Mouse (Mus musculus) forebrain, embryonic 16.5 days (tissue): ENCODE measurements around the gene Galc. TPM values are rescaled to one million over a fixed set of nuclear protein-coding genes. Genes with fewer than 3 reads are reported as not detected.
"Not testable (repeated sequence)": the region's sequence is repeated elsewhere in the genome, so short reads cannot be mapped to it uniquely, and the experiment has no call there.

Source experiments
- ATAC-seq: fragments of 200-750 bp; cut with Nextera tagmentation; 2 replicates; pipeline ENCODE4 v1.8.0; 2017; ENCODE audit warnings: mild to moderate bottlenecking, moderate library complexity
- H3K27ac ChIP-seq: fragments of 300-500 bp; sonication (generic); 2 replicates; pipeline ENCODE4 v1.5.1; 2014; ENCODE audit warnings: low read length, control low read depth
- H3K27me3 ChIP-seq: fragments of 300-500 bp; sonication (generic); replicated peaks from 2 replicates; pipeline ENCODE4 v1.6.1; 2014; ENCODE audit warnings: low read length; ENCODE audit not compliant: control insufficient read depth, insufficient read depth
- H3K36me3 ChIP-seq: fragments of 300-500 bp; sonication (generic); 2 replicates; pipeline ENCODE4 v1.6.1; 2014; ENCODE audit not compliant: control insufficient read depth, insufficient read depth
- H3K4me1 ChIP-seq: fragments of 300-500 bp; sonication (generic); replicated peaks from 2 replicates; pipeline ENCODE4 v1.6.1; 2014; ENCODE audit warnings: low read length; ENCODE audit not compliant: control insufficient read depth, insufficient read depth
- H3K4me2 ChIP-seq: fragments of 300-500 bp; sonication (generic); 2 replicates; pipeline ENCODE4 v1.6.1; 2014; ENCODE audit warnings: mild to moderate bottlenecking, low read length, control low read depth
- H3K4me3 ChIP-seq: fragments of 300-500 bp; sonication (generic); replicated peaks from 2 replicates; pipeline ENCODE4 v1.5.1; 2014; ENCODE audit warnings: mild to moderate bottlenecking, low read length, control low read depth
- H3K9ac ChIP-seq: fragments of 300-500 bp; sonication (generic); replicated peaks from 2 replicates; pipeline ENCODE4 v1.6.1; 2014; ENCODE audit warnings: low read depth, low read length, control low read depth
- H3K9me3 ChIP-seq: fragments of 300-500 bp; sonication (generic); 2 replicates; pipeline ENCODE4 v1.6.1; 2016; ENCODE audit warnings: low read length; ENCODE audit not compliant: control insufficient read depth
- WGBS: fragments of 180-500 bp; shearing (Covaris S2); extraction: QIAGEN DNeasy Blood & Tissue Kit; methylation state at CpG from one replicate; pipeline ENCODE4 v1.1.7; 2014; 5-methylcytosine and 5-hydroxymethylcytosine counted together
- polyA plus RNA-seq: library from polyadenylated mRNA; unstranded; fragments of >200 nt; fragmentation: Nextera tagmentation; extraction: Ambion mirVana; gene quantifications from 2 replicates; pipeline ENCODE4 v1.2.1, GENCODE M21; 2015

Galc gene
- polyA plus RNA-seq, 1 experiment from 2014 or later: 10.3 TPM

- Histone ChIP-seq H3K36me3 (no peaks in the 10 kb centered on the region), H3K9ac (peak overlapping the region; percentile 34), H3K27me3 (no peaks in the 10 kb centered on the region), H3K9me3 (no peaks in the 10 kb centered on the region), H3K27ac (no peak overlapping the region), H3K4me1 (peaks cover 5% of the 10 kb centered on the region), H3K4me3 (peak overlapping the region; percentile 72), H3K4me2 (peak overlapping the region; percentile 67)
- WGBS: 5% methylated on average over 12 of the region's 12 CpGs
- ATAC-seq: no peak
Observed at GRCm38 (mm10) chr12:98259518-98259852, 226 bp upstream of the Galc start.

DNA sequence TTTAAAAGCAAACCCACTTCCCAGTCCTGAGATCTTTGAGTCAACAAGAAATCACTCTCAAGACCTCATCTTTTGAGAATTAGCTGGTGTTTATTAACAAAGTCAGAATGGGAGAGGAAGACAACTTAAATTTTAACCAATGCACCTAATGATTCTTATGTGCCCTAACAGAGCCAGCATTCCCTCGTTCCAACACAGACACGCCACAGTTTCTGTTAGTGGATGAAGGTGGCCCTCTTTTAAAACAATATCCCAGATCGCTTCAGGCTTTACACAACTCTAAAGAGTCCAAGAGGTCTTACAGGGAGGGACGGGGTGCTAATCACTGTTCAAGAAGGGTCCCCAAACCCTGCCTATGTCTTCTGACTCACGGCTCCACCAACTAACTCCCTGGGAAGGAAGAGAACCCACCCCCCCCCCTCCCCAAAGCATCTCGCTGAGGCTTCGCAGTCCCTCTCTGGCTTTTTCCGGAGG is 851 bp downstream of the Galc start:
- no peak for ATAC-seq
- Histone ChIP-seq H3K4me2 (peak overlapping the region; percentile 67), H3K27ac (peak overlapping the region; percentile 95), H3K4me1 (peaks cover 5% of the 10 kb centered on the region), H3K4me3 (peak overlapping the region; percentile 72), H3K27me3 (no peaks in the 10 kb centered on the region), H3K9ac (peak overlapping the region; percentile 94), H3K36me3 (no peaks in the 10 kb centered on the region), H3K9me3 (no peaks in the 10 kb centered on the region)
- under 1% methylated on average over 8 of the region's 8 CpGs for WGBS

GRCm38 (mm10) chr12:98255373-98255995 is 3.8 kb downstream of the Galc start:
- no peak for ATAC-seq
- 86% methylated on average over 13 of the region's 13 CpGs for WGBS
- peaks cover 5% of the 10 kb centered on the region for H3K4me1 ChIP-seq
- no peak overlapping the region for H3K9ac ChIP-seq
- H3K27me3 ChIP-seq: no peaks in the 10 kb centered on the region
- no peak overlapping the region for H3K27ac ChIP-seq
- H3K4me2 ChIP-seq: no peak overlapping the region
- no peak overlapping the region for H3K4me3 ChIP-seq
- H3K9me3 ChIP-seq: no peaks in the 10 kb centered on the region
- H3K36me3 ChIP-seq: no peaks in the 10 kb centered on the region

DNA sequence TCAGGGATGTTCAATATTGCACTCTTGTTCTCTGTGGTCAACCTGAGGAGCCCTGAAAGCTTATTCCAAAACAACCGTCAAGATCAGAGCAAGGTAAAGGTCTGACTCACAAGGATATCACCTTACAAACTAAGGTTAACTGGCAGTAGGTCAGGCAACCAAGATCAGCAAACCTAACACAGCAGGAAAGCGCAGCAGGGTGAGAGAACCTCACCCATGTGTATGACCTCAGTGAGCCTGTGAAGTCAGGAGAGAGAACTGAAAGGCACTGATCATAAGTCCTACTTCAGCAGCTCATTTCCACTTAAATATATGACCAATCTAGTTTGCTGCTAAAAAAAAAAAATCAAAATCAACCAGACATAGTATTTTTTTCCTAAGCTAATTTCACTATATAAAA is 6.8 kb downstream of the Galc start:
- no peak for ATAC-seq
- no peak overlapping the region for H3K9ac ChIP-seq
- H3K27me3 ChIP-seq: no peaks in the 10 kb centered on the region
- H3K36me3 ChIP-seq: 0 out of 2 replicates have a peak, but pooled peaks cover 4% of the 10 kb centered on the region
- no peaks in the 10 kb centered on the region for H3K4me1 ChIP-seq
- no peak overlapping the region for H3K4me3 ChIP-seq
- no peak overlapping the region for H3K4me2 ChIP-seq
- no peak overlapping the region for H3K27ac ChIP-seq
- H3K9me3 ChIP-seq: no peaks in the 10 kb centered on the region
- 86% methylated on average over 2 of the region's 2 CpGs for WGBS

DNA sequence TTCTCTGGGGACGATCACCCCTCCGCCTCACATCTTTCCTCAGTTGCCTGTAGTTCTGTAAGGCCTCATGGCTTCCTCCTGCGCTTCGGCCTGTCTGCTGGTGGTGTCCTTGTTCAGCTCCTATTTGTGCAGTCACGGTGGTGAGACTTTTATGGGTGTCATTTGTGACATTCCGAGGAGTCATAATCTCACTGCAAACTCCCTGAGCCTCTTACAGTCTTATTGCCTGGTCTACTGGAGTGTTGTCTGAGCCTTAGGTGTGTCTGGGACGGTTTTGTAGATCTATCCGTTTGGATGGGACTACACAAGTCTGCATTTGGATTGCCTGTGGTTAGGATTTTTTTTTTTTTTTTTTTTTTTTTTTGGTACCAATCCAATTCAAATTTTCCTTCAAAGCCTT is 8.9 kb downstream of the Galc start:
- H3K4me3 ChIP-seq: no peak overlapping the region
- no peak overlapping the region for H3K27ac ChIP-seq
- 0 out of 2 replicates have a peak, but pooled peaks cover 4% of the 10 kb centered on the region for H3K36me3 ChIP-seq
- no peaks in the 10 kb centered on the region for H3K4me1 ChIP-seq
- H3K27me3 ChIP-seq: no peaks in the 10 kb centered on the region
- no peak overlapping the region for H3K9ac ChIP-seq
- no peak overlapping the region for H3K4me2 ChIP-seq
- ATAC-seq: no peak
- H3K9me3 ChIP-seq: no peaks in the 10 kb centered on the region
- WGBS: 95% methylated on average over 8 of the region's 8 CpGs

DNA sequence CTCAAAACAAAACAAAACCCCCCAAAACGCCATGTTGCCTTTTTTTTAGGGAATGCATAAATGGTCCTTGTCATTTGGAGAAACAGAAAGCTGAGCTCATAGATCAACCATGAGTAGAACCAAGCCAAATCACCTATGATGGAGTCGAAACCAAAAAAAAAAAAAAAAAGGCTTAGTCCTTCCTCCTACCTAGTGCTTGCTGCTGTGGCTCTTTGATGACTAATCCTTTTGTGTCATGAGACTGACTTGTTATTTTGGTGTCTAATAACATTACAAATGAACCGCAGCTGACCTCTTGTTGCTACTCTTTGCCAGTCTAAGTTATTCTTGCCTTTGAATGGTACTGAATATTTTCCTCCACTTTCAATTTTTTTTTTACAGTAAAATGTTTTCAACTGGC is 9.6 kb downstream of the Galc start:
- H3K4me1 ChIP-seq: no peaks in the 10 kb centered on the region
- no peaks in the 10 kb centered on the region for H3K27me3 ChIP-seq
- no peak overlapping the region for H3K4me2 ChIP-seq
- WGBS: 68% methylated on average over 3 of the region's 3 CpGs
- H3K4me3 ChIP-seq: no peak overlapping the region
- ATAC-seq: no peak
- H3K9me3 ChIP-seq: no peaks in the 10 kb centered on the region
- H3K27ac ChIP-seq: no peak overlapping the region
- H3K36me3 ChIP-seq: 0 out of 2 replicates have a peak, but pooled peaks cover 4% of the 10 kb centered on the region
- no peak overlapping the region for H3K9ac ChIP-seq

- Histone ChIP-seq H3K4me3 (no peak overlapping the region), H3K4me1 (no peaks in the 10 kb centered on the region), H3K4me2 (no peak overlapping the region), H3K9me3 (no peaks in the 10 kb centered on the region), H3K36me3 (0 out of 2 replicates have a peak, but pooled peaks cover 4% of the 10 kb centered on the region), H3K27ac (no peak overlapping the region), H3K9ac (no peak overlapping the region), H3K27me3 (no peaks in the 10 kb centered on the region)
- WGBS: 85% methylated on average over 4 of the region's 4 CpGs
- no peak for ATAC-seq
Observed at GRCm38 (mm10) chr12:98246835-98247234, 12.4 kb downstream of the Galc start.

- Histone ChIP-seq H3K9ac (no peak overlapping the region), H3K4me1 (no peaks in the 10 kb centered on the region), H3K4me2 (no peak overlapping the region), H3K4me3 (no peak overlapping the region), H3K9me3 (no peaks in the 10 kb centered on the region), H3K27ac (no peak overlapping the region), H3K27me3 (no peaks in the 10 kb centered on the region), H3K36me3 (no peaks in the 10 kb centered on the region)
- WGBS: 96% methylated on average over 5 of the region's 5 CpGs
- no peak for ATAC-seq
Observed at GRCm38 (mm10) chr12:98244865-98245264, 14.4 kb downstream of the Galc start.

DNA sequence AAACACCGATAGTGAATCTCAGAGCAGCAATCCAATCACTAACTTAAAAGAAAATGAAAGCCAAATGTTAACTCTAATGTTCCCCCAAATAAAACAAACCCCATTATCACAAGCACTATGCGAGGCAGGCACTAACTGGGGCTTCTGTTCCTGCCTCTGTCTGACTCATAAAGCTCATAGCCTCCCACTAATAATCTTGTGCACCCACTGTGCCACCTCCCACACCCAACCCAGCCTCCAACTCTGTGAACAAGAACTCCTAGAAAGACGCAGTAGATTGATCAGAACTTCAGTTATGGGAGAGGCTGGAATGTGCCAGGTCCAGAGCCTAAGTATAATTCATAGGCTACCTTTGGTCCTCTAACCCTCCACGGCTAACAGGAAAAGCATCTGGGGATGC is 15.1 kb downstream of the Galc start:
- no peak overlapping the region for H3K4me3 ChIP-seq
- no peaks in the 10 kb centered on the region for H3K4me1 ChIP-seq
- no peaks in the 10 kb centered on the region for H3K36me3 ChIP-seq
- ATAC-seq: no peak
- no peaks in the 10 kb centered on the region for H3K27me3 ChIP-seq
- no peak overlapping the region for H3K27ac ChIP-seq
- H3K9me3 ChIP-seq: no peaks in the 10 kb centered on the region
- 87% methylated on average over 4 of the region's 4 CpGs for WGBS
- H3K9ac ChIP-seq: no peak overlapping the region
- no peak overlapping the region for H3K4me2 ChIP-seq

- H3K9ac ChIP-seq, ATAC-seq, H3K4me3 ChIP-seq, H3K27ac ChIP-seq, H3K4me2 ChIP-seq, H3K27me3 ChIP-seq, H3K9me3 ChIP-seq, H3K36me3 ChIP-seq, H3K4me1 ChIP-seq: not testable (repeated sequence)
- WGBS: 89% methylated on average over 6 of the region's 6 CpGs
Observed at GRCm38 (mm10) chr12:98238478-98238877, 20.8 kb downstream of the Galc start.
